Comparison of ENCODE assay signal across 27 mouse cellular contexts in genomic region chr9:58743702-58744248, GRCm38 (mm10). TPM values are rescaled to one million over a fixed set of nuclear protein-coding genes. Genes with fewer than 3 reads are reported as not detected.
DNase-seq lines count a peak whose midpoint lies in the region; ATAC-seq lines count a peak whose summit lies in the region.
"Had no signal": no experiment of that assay in that cellular context is flagged by ENCODE, and none has a peak within 500 bp of the region (broad histone marks: within the 10 kb centered on the region; RNA-seq: fewer than 3 reads in every experiment).

TSS of gene Rec114 (minus strand) at chr9:58743964.

- DNase-seq in heart, adult 18-20 months, result no peak
- DNase-seq in gastrocnemius, postnatal 4 days (ENCODE audit: low spot score in 2 of 2), result no peak
- no peak for DNase-seq in gastrocnemius, postnatal 10 days
- DNase-seq in spleen, postnatal 36 days (ENCODE audit: low spot score in 2 of 2), result no peak
- DNase-seq: adrenal gland, postnatal 10 days; cerebellum, adult 2 months; cerebellum, postnatal 25 days; embryo, embryonic 11 days; heart, adult 2 months; heart, postnatal 14 days; layer of hippocampus, adult 9-11 months; lung, postnatal 4 days; right cerebral cortex, adult 18-20 months; right cerebral cortex, postnatal 4 days had no signal

- whole genome bisulfite sequencing in heart, embryonic 15.5 days, result 88% methylated on average over 3 of the region's 3 CpGs
- WGBS in liver, embryonic 15.5 days (ENCODE audit: insufficient replicate concordance), result 68% methylated on average over 3 of the region's 3 CpGs

- H3K36me3 ChIP-seq in heart, embryonic 15.5 days, result no peaks in the 10 kb centered on the region
- H3K36me3 ChIP-seq in liver, embryonic 15.5 days (replicated peaks), result no peaks in the 10 kb centered on the region
- H3K36me3 ChIP-seq: embryonic facial prominence, embryonic 13.5 days; hindbrain, embryonic 12.5 days; limb, embryonic 15.5 days; midbrain, embryonic 10.5 days; stomach, embryonic 15.5 days had no signal

- H3K27me3 ChIP-seq in heart, embryonic 15.5 days, result no peaks in the 10 kb centered on the region
- no peaks in the 10 kb centered on the region; the same call in 1 of the 2 replicates for H3K27me3 ChIP-seq in liver, embryonic 15.5 days
- H3K27me3 ChIP-seq: embryonic facial prominence, embryonic 13.5 days; hindbrain, embryonic 12.5 days; limb, embryonic 15.5 days; stomach, embryonic 15.5 days had no signal

- ATAC-seq in heart, embryonic 15.5 days (replicated peaks; ENCODE audit: insufficient number of reproducible peaks, insufficient read depth, low FRiP score, low read depth), result no peak
- ATAC-seq in erythroid progenitor cell, adult 5-6 weeks (replicated peaks; ENCODE audit: low FRiP score, poor library complexity, severe bottlenecking), result peak; percentile 34; the same call in 1 of the 2 replicates
- peak; percentile 47; the same call in 1 of the 2 replicates for ATAC-seq in liver, embryonic 15.5 days (ENCODE audit: insufficient read depth)
- ATAC-seq: forebrain, embryonic 14.5 days; intestine, postnatal 0 days had no signal

- no peak within 1 kb of the TSS for H3K27ac ChIP-seq in heart, embryonic 15.5 days
- H3K27ac ChIP-seq in liver, embryonic 15.5 days (replicated peaks), result no peak within 1 kb of the TSS
- H3K27ac ChIP-seq: embryonic facial prominence, embryonic 13.5 days; heart, adult 2 months; hindbrain, embryonic 12.5 days; kidney, postnatal 0 days; limb, embryonic 15.5 days; midbrain, embryonic 10.5 days; stomach, embryonic 15.5 days had no signal

- no peak within 1 kb of the TSS for H3K9ac ChIP-seq in heart, embryonic 15.5 days
- no peak within 1 kb of the TSS for H3K9ac ChIP-seq in liver, embryonic 15.5 days
- H3K9ac ChIP-seq: embryonic facial prominence, embryonic 13.5 days; hindbrain, embryonic 12.5 days; limb, embryonic 15.5 days; stomach, embryonic 15.5 days had no signal

- H3K4me1 ChIP-seq in heart, embryonic 15.5 days (replicated peaks), result 0 out of 2 replicates have a peak, but pooled peaks cover 5% of the 10 kb centered on the region
- peaks cover 13% of the 10 kb centered on the region; the same call in 1 of the 2 replicates for H3K4me1 ChIP-seq in liver, embryonic 15.5 days (replicated peaks)
- H3K4me1 ChIP-seq: embryonic facial prominence, embryonic 13.5 days; limb, embryonic 15.5 days; stomach, embryonic 15.5 days had no signal

- no peaks in the 10 kb centered on the region for H3K9me3 ChIP-seq in heart, embryonic 15.5 days (replicated peaks)
- no peaks in the 10 kb centered on the region for H3K9me3 ChIP-seq in liver, embryonic 15.5 days (replicated peaks)
- H3K9me3 ChIP-seq: embryonic facial prominence, embryonic 13.5 days; hindbrain, embryonic 12.5 days; limb, embryonic 15.5 days; midbrain, embryonic 10.5 days; stomach, embryonic 15.5 days had no signal

- H3K4me2 ChIP-seq in heart, embryonic 15.5 days, result no peak within 1 kb of the TSS
- no peak within 1 kb of the TSS for H3K4me2 ChIP-seq in liver, embryonic 15.5 days
- H3K4me2 ChIP-seq: embryonic facial prominence, embryonic 13.5 days; hindbrain, embryonic 12.5 days; limb, embryonic 15.5 days; stomach, embryonic 15.5 days had no signal

- H3K4me3 ChIP-seq in heart, embryonic 15.5 days, result no peak within 1 kb of the TSS
- no peak within 1 kb of the TSS for H3K4me3 ChIP-seq in liver, embryonic 15.5 days (replicated peaks)
- H3K4me3 ChIP-seq: embryonic facial prominence, embryonic 13.5 days; heart, adult 2 months; hindbrain, embryonic 12.5 days; limb, embryonic 15.5 days; midbrain, embryonic 10.5 days; stomach, embryonic 15.5 days had no signal

RNA-seq across cellular contexts. Expression of gene Rec114, which starts in this region (rescaled TPM):
- 9.4 and 11.9 TPM in 2 replicates for polyA plus RNA-seq in heart, embryonic 15.5 days (2015; fragmentation: Nextera tagmentation; extraction: Ambion mirVana)
- 1 to 10 TPM; 2.3 to 2.7 TPM for total RNA-seq in heart, adult 18-20 months (2021)
- 24.3 and 58.7 TPM in 2 replicates for total RNA-seq in erythroid progenitor cell, adult 5-6 weeks (2015; ENCODE audit: low replicate concordance)
- 2.6 and 63.3 TPM in 2 replicates for total RNA-seq in erythroid progenitor cell, adult 5-6 weeks (2017; ENCODE audit: low replicate concordance)
- 21.5 and 23.2 TPM in 2 replicates for polyA plus RNA-seq in liver, embryonic 15.5 days (2015; fragmentation: Nextera tagmentation; extraction: Ambion mirVana)
- total RNA-seq in gastrocnemius, postnatal 4 days (2021), result not detected
- 1 to 10 TPM; 1.1 to 1.2 TPM for total RNA-seq in gastrocnemius, postnatal 10 days (2021)
- total RNA-seq: left cerebral cortex, adult 18-20 months had no signal
- polyA plus RNA-seq: large intestine, adult 2 months had no signal
